Mouse (Mus musculus) liver, postnatal 0 days (tissue): Measurements from ENCODE around the gene Slit3. TPM values are rescaled to one million over a fixed set of nuclear protein-coding genes. Genes with fewer than 3 reads are reported as not detected.

Experiments
- ATAC-seq: fragments of 200-750 bp; cut with Nextera tagmentation; 2 replicates; pipeline ENCODE4 v1.8.0; 2017; ENCODE audit warnings: mild to moderate bottlenecking, moderate library complexity
- DNase-seq: peaks from one replicate; pipeline ENCODE4 v3.0.0-alpha.2; 2016
- H3K27ac ChIP-seq: fragments of 300-500 bp; sonication (generic); 2 replicates; pipeline ENCODE4 v1.5.1; 2014; ENCODE audit warnings: antibody characterized with exemption, moderate library complexity, mild to moderate bottlenecking, low read depth
- H3K27me3 ChIP-seq: fragments of 300-500 bp; sonication (generic); 2 replicates; pipeline ENCODE4 v1.6.1; 2014; ENCODE audit warnings: low read length, control low read depth, mixed read lengths; ENCODE audit not compliant: insufficient read depth
- H3K36me3 ChIP-seq: fragments of 300-500 bp; sonication (generic); replicated peaks from 2 replicates; pipeline ENCODE4 v1.6.1; 2014; ENCODE audit warnings: mild to moderate bottlenecking, control low read depth, low read length, moderate library complexity, mixed read lengths; ENCODE audit not compliant: insufficient read depth
- H3K4me1 ChIP-seq: fragments of 300-500 bp; sonication (generic); 2 replicates; pipeline ENCODE4 v1.6.1; 2014; ENCODE audit warnings: antibody characterized with exemption, mild to moderate bottlenecking, control low read depth; ENCODE audit not compliant: insufficient read depth
- H3K4me2 ChIP-seq: fragments of 300-500 bp; sonication (generic); 2 replicates; pipeline ENCODE4 v1.6.1; 2014; ENCODE audit warnings: low read depth, mild to moderate bottlenecking, low read length, moderate library complexity, mixed read lengths
- H3K4me3 ChIP-seq: fragments of 300-500 bp; sonication (generic); 2 replicates; pipeline ENCODE4 v1.5.1; 2014; ENCODE audit warnings: low read depth, low read length
- H3K9ac ChIP-seq: fragments of 300-500 bp; sonication (generic); replicated peaks from 2 replicates; pipeline ENCODE4 v1.6.1; 2014; ENCODE audit warnings: mild to moderate bottlenecking, moderate library complexity
- H3K9me3 ChIP-seq: fragments of 300-500 bp; sonication (generic); 2 replicates; pipeline ENCODE4 v1.6.1; 2016; ENCODE audit warnings: mild to moderate bottlenecking, control low read depth, low read length, mixed read lengths
- CTCF ChIP-seq: sonication (generic); IDR thresholded peaks from 2 replicates; pipeline ENCODE4 v1.5.1; 2016; ENCODE audit warnings: antibody characterized with exemption, low read depth
- EP300 ChIP-seq: IDR thresholded peaks from 2 replicates; pipeline ENCODE4 v1.6.1; 2016; ENCODE audit warnings: antibody characterized with exemption, low read depth, mild to moderate bottlenecking
- WGBS: fragments of 180-500 bp; shearing (Covaris S2); extraction: QIAGEN DNeasy Blood & Tissue Kit; methylation state at CpG from one replicate; pipeline ENCODE4 v1.1.7; 2014; ENCODE audit not compliant: insufficient replicate concordance; 5-methylcytosine and 5-hydroxymethylcytosine counted together
- polyA plus RNA-seq: library from polyadenylated mRNA; unstranded; fragments of >200 nt; fragmentation: Nextera tagmentation; extraction: Ambion mirVana; gene quantifications from 2 replicates; pipeline ENCODE4 v1.2.1, GENCODE M21; 2015

The Slit3 gene
- polyA plus RNA-seq, 1 experiment from 2014 or later: 0.20 TPM

- Histone ChIP-seq H3K4me3 (no peak overlapping the region), H3K27me3 (no peaks in the 10 kb centered on the region), H3K27ac (no peak overlapping the region), H3K4me2 (no peak overlapping the region), H3K4me1 (no peaks in the 10 kb centered on the region), H3K9me3 (no peaks in the 10 kb centered on the region), H3K9ac (no peak overlapping the region), H3K36me3 (no peaks in the 10 kb centered on the region)
- TF ChIP-seq EP300 (no peak), CTCF (no peak)
- WGBS: 79% methylated on average over 14 of the region's 14 CpGs
- ATAC-seq (no peak), DNase-seq (no peak)
Measured at GRCm38 (mm10) chr11:35416402-35417093, 295.5 kb downstream of the Slit3 start.

DNA sequence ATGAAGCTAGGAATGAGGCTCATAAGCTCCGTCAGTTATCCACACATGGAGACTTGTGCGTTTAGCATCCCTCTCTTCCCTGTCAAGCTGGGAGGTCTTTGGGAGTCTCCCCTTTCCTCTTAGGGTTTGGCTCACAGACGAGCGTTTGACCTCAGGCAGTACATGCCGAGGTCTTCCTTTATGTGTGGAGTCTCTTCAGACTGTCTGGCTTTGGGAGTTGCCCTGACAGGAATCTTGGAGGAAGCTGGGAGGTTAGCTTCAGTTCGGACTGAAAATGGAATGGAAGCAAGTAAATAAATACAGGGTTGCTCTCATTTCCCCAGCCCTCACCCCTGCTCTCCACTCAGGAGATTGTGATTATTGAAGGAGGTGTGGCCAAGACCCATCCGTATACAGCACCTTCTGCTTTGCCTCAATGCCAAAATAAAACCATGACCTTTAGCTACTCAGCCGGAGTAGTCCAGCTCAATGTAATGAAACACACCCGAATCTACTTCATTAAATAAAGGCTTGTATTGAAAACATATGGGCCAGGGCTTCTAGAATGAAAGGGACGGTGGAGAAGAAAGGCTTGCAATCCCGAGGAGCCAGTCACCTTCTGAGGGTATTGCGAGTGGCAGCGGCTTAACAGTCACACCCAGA lies 297.0 kb downstream of the Slit3 start:
- H3K27ac ChIP-seq: no peak overlapping the region
- DNase-seq: no peak
- WGBS: 65% methylated on average over 13 of the region's 13 CpGs

DNA sequence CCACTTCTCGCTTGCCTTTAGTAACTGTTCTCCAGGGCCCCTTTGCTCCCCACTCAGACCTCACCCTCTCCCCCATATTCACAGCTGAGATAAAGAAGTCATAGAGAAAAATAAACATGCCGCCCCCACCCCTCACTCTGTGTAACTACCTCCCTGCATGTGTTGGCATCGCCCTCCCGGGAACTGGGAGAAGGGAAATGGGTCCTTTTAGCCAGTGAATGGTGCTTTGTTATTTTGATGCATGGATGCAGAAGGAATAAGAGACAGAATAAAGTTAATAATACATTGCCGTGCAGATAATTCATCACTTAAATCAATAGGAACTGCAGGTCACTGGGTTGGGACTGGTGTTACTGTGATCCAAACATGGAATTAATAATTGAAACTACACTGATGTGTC lies 298.0 kb downstream of the Slit3 start:
- H3K36me3 ChIP-seq: no peaks in the 10 kb centered on the region
- DNase-seq: no peak
- H3K9ac ChIP-seq: no peak overlapping the region
- no peaks in the 10 kb centered on the region for H3K4me1 ChIP-seq
- no peaks in the 10 kb centered on the region for H3K27me3 ChIP-seq
- WGBS: 74% methylated on average over 5 of the region's 5 CpGs
- H3K9me3 ChIP-seq: no peaks in the 10 kb centered on the region
- no peak overlapping the region for H3K4me2 ChIP-seq
- ATAC-seq: no peak
- no peak overlapping the region for H3K27ac ChIP-seq
- H3K4me3 ChIP-seq: no peak overlapping the region
- TF ChIP-seq EP300 (no peak), CTCF (no peak)

More for the DNA sequence above, 297.0 kb downstream of the Slit3 start:
- no peak for ATAC-seq
- Histone ChIP-seq H3K4me1 (no peaks in the 10 kb centered on the region), H3K27me3 (no peaks in the 10 kb centered on the region), H3K9ac (no peak overlapping the region), H3K9me3 (no peaks in the 10 kb centered on the region), H3K4me3 (no peak overlapping the region), H3K4me2 (no peak overlapping the region), H3K36me3 (no peaks in the 10 kb centered on the region)
- no peak for TF ChIP-seq EP300
- no peak for TF ChIP-seq CTCF

- Histone ChIP-seq H3K4me1 (no peaks in the 10 kb centered on the region), H3K9me3 (no peaks in the 10 kb centered on the region), H3K9ac (no peak overlapping the region), H3K4me3 (no peak overlapping the region), H3K4me2 (no peak overlapping the region), H3K27me3 (no peaks in the 10 kb centered on the region), H3K27ac (no peak overlapping the region), H3K36me3 (no peaks in the 10 kb centered on the region)
- DNase-seq (no peak), ATAC-seq (no peak)
- TF ChIP-seq CTCF: no peak
- no peak for TF ChIP-seq EP300
- 41% methylated on average over 4 of the region's 4 CpGs for WGBS
Measured at GRCm38 (mm10) chr11:35421728-35422127, 300.7 kb downstream of the Slit3 start.

- Histone ChIP-seq H3K27ac (no peak overlapping the region), H3K4me1 (no peaks in the 10 kb centered on the region), H3K36me3 (no peaks in the 10 kb centered on the region), H3K9me3 (no peaks in the 10 kb centered on the region), H3K4me3 (no peak overlapping the region), H3K27me3 (no peaks in the 10 kb centered on the region), H3K4me2 (no peak overlapping the region), H3K9ac (no peak overlapping the region)
- no peak for ATAC-seq
- DNase-seq: no peak
- no peak for TF ChIP-seq EP300
- TF ChIP-seq CTCF: no peak
- 66% methylated on average over 7 of the region's 7 CpGs for WGBS
Measured at GRCm38 (mm10) chr11:35428036-35428435, 307.0 kb downstream of the Slit3 start.

GRCm38 (mm10) chr11:35431130-35431529 lies 310.1 kb downstream of the Slit3 start:
- no peak for TF ChIP-seq CTCF
- no peak for TF ChIP-seq EP300
- no peak for ATAC-seq

More at GRCm38 (mm10) chr11:35431130-35431529, 310.1 kb downstream of the Slit3 start:
- H3K9ac ChIP-seq: no peak overlapping the region
- no peak overlapping the region for H3K4me3 ChIP-seq
- no peak for DNase-seq
- WGBS: 69% methylated on average over 8 of the region's 8 CpGs
- no peaks in the 10 kb centered on the region for H3K36me3 ChIP-seq
- no peaks in the 10 kb centered on the region for H3K27me3 ChIP-seq
- no peaks in the 10 kb centered on the region for H3K4me1 ChIP-seq
- H3K27ac ChIP-seq: no peak overlapping the region
- no peak overlapping the region for H3K4me2 ChIP-seq
- H3K9me3 ChIP-seq: no peaks in the 10 kb centered on the region
